Mouse (Mus musculus): Measurements from ENCODE around the gene Rnf4. TPM values are rescaled to one million over a fixed set of nuclear protein-coding genes. Genes with fewer than 3 reads are reported as not detected.

Rnf4 gene
- total RNA-seq (2015), result 143 and 145 TPM in 2 replicates
- 107 and 120 TPM in 2 replicates for total RNA-seq (2017)

GRCm38 (mm10) chr5:34336097-34336774 lies at the start of gene Rnf4:
Gene Rnf4, plus strand, starts transcription at chr5:34336289.
- ATAC-seq (replicated peaks; ENCODE audit: poor library complexity), result peak; percentile 88

GRCm38 (mm10) chr5:34286516-34286915 lies 49.6 kb upstream of the Rnf4 start:
- ATAC-seq (replicated peaks; ENCODE audit: poor library complexity), result peak; percentile 29; the same call in 1 of the 2 replicates

- ATAC-seq (replicated peaks; ENCODE audit: poor library complexity), result 0 out of 2 replicates have a peak, but pooled peaks have one; percentile 15
Measured at GRCm38 (mm10) chr5:34287001-34287837, 48.9 kb upstream of the Rnf4 start.

GRCm38 (mm10) chr5:34287838-34288145 lies 48.3 kb upstream of the Rnf4 start:
- no peak for ATAC-seq (replicated peaks; ENCODE audit: poor library complexity)

GRCm38 (mm10) chr5:34288154-34288716 lies 47.9 kb upstream of the Rnf4 start, which contains the start of the genes Zfyve28 and Cfap99:
Gene Zfyve28, minus strand, starts transcription at chr5:34288449.
Gene Cfap99, plus strand, starts transcription at chr5:34288600.
- no peak for ATAC-seq (replicated peaks; ENCODE audit: poor library complexity)

GRCm38 (mm10) chr5:34289286-34289685 lies 46.8 kb upstream of the Rnf4 start:
- no peak for ATAC-seq (replicated peaks; ENCODE audit: poor library complexity)

GRCm38 (mm10) chr5:34293363-34293762 lies 42.7 kb upstream of the Rnf4 start:
- no peak for ATAC-seq (replicated peaks; ENCODE audit: poor library complexity)

- ATAC-seq (replicated peaks; ENCODE audit: poor library complexity), result no peak
Measured at GRCm38 (mm10) chr5:34294696-34295095, 41.4 kb upstream of the Rnf4 start.

- ATAC-seq (replicated peaks; ENCODE audit: poor library complexity), result no peak
Measured at GRCm38 (mm10) chr5:34295141-34295540, 40.9 kb upstream of the Rnf4 start.

GRCm38 (mm10) chr5:34298061-34298460 lies 38.0 kb upstream of the Rnf4 start:
- no peak for ATAC-seq (replicated peaks; ENCODE audit: poor library complexity)

- ATAC-seq (replicated peaks; ENCODE audit: poor library complexity), result no peak
Measured at GRCm38 (mm10) chr5:34298937-34299535, 37.1 kb upstream of the Rnf4 start.

- ATAC-seq (replicated peaks; ENCODE audit: poor library complexity), result no peak
Measured at GRCm38 (mm10) chr5:34302377-34302776, 33.7 kb upstream of the Rnf4 start.

- no peak for ATAC-seq (replicated peaks; ENCODE audit: poor library complexity)
Measured at GRCm38 (mm10) chr5:34309016-34309415, 27.1 kb upstream of the Rnf4 start.

GRCm38 (mm10) chr5:34319491-34320034 lies 16.5 kb upstream of the Rnf4 start:
- ATAC-seq (replicated peaks; ENCODE audit: poor library complexity), result no peak

- ATAC-seq (replicated peaks; ENCODE audit: poor library complexity), result no peak
Measured at GRCm38 (mm10) chr5:34321236-34321635, 14.9 kb upstream of the Rnf4 start.

- no peak for ATAC-seq (replicated peaks; ENCODE audit: poor library complexity)
Measured at GRCm38 (mm10) chr5:34325286-34325685, 10.8 kb upstream of the Rnf4 start.

GRCm38 (mm10) chr5:34326249-34326691 lies 9.8 kb upstream of the Rnf4 start:
- 0 out of 2 replicates have a peak, but pooled peaks have one; percentile 6 for ATAC-seq (replicated peaks; ENCODE audit: poor library complexity)

- ATAC-seq (replicated peaks; ENCODE audit: poor library complexity), result no peak
Measured at GRCm38 (mm10) chr5:34326875-34327576, 9.1 kb upstream of the Rnf4 start.

- ATAC-seq (replicated peaks; ENCODE audit: poor library complexity), result no peak
Measured at GRCm38 (mm10) chr5:34330136-34330535, 6.0 kb upstream of the Rnf4 start.

- no peak for ATAC-seq (replicated peaks; ENCODE audit: poor library complexity)
Measured at GRCm38 (mm10) chr5:34334081-34334480, 2.0 kb upstream of the Rnf4 start.
